Mouse (Mus musculus) ES-E14 (cell line): ENCODE data around the gene Blm. TPM values are rescaled to one million over a fixed set of nuclear protein-coding genes. Genes with fewer than 3 reads are reported as not detected.

Experiments
- DNase-seq: peaks from one replicate; pipeline ENCODE4 v3.0.0-alpha.2; 2013; ENCODE audit warnings: low read depth, low spot score
- H3K27ac ChIP-seq: 2 replicates; pipeline ENCODE4 v1.5.1; 2012; ENCODE audit warnings: low read depth, mild to moderate bottlenecking, low read length, moderate library complexity, mixed read lengths; ENCODE audit not compliant: poor library complexity, insufficient read depth, severe bottlenecking
- H3K36me3 ChIP-seq: 2 replicates; pipeline ENCODE4 v1.6.1; 2012; ENCODE audit warnings: mild to moderate bottlenecking, low read length, moderate library complexity, mixed read lengths; ENCODE audit not compliant: control insufficient read depth, poor library complexity, insufficient read depth, severe bottlenecking
- H3K4me1 ChIP-seq, 2 experiments: fragments of 150-350 bp in 1 of 2; sonication (generic) in 1 of 2; 2 replicates each; pipeline ENCODE4 v1.6.1; 2012; ENCODE audit warnings: low read length in 2 of 2, mild to moderate bottlenecking in 1 of 2, mixed read lengths in 1 of 2; ENCODE audit not compliant: control insufficient read depth in 2 of 2, insufficient read depth in 2 of 2, poor library complexity in 1 of 2
- H3K4me3 ChIP-seq, 2 experiments: fragments of 150-350 bp in 1 of 2; sonication (generic) in 1 of 2; 2 replicates each; pipeline ENCODE4 v1.5.1; 2012; ENCODE audit warnings: low read length in 2 of 2, low read depth in 1 of 2, mild to moderate bottlenecking in 1 of 2, mixed read lengths in 1 of 2; ENCODE audit not compliant: insufficient read depth in 1 of 2, poor library complexity in 1 of 2, severe bottlenecking in 1 of 2
- H3K9ac ChIP-seq: 2 replicates; pipeline ENCODE4 v1.6.1; 2012; ENCODE audit warnings: low read depth, mild to moderate bottlenecking, low read length, mixed read lengths; ENCODE audit not compliant: poor library complexity, insufficient read depth, severe bottlenecking
- H3K9me3 ChIP-seq: fragments of 150-350 bp; sonication (generic); 2 replicates; pipeline ENCODE4 v1.6.1; 2012; ENCODE audit warnings: low read depth, mild to moderate bottlenecking, low read length; ENCODE audit not compliant: control insufficient read depth, insufficient read depth
- CHD2 ChIP-seq: IDR thresholded peaks from 2 replicates; pipeline ENCODE4 v1.6.1; 2014; ENCODE audit warnings: mild to moderate bottlenecking, low read depth, low read length, inconsistent platforms
- HCFC1 ChIP-seq: IDR thresholded peaks from 2 replicates; pipeline ENCODE4 v1.6.1; 2012; ENCODE audit warnings: low read length, inconsistent platforms, borderline replicate concordance; ENCODE audit not compliant: insufficient read depth
- MAFK ChIP-seq: IDR thresholded peaks from 2 replicates; pipeline ENCODE4 v1.6.1; 2014; ENCODE audit warnings: mild to moderate bottlenecking, low read depth, low read length, inconsistent platforms; ENCODE audit not compliant: insufficient read depth
- ZC3H11A ChIP-seq: IDR thresholded peaks from 2 replicates; pipeline ENCODE4 v1.6.1; 2012; ENCODE audit warnings: low read depth, mild to moderate bottlenecking, inconsistent platforms, low read length, borderline replicate concordance
- ZNF384 ChIP-seq: IDR thresholded peaks from 2 replicates; pipeline ENCODE4 v1.6.1; 2012; ENCODE audit warnings: low read depth, low read length, inconsistent platforms
- in situ Hi-C, 2 experiments: fragments of 600-800 bp; cut with MboI; formaldehyde crosslinking; loops; one replicate each; pipeline ENCODE4 v1.15.1; 2025; ENCODE audit warnings: low sequenced_read_pairs in 2 of 2, inconsistent platforms in 1 of 2; ENCODE audit not compliant: unreplicated experiment in 2 of 2
- total RNA-seq: library from RNA; depleted of rRNA; stranded (reverse); fragments of 300-350 nt; gene quantifications from 2 replicates; pipeline ENCODE4 v1.2.3, GENCODE M21; 2012

The Blm gene
- total RNA-seq, 1 experiment = 29.9 TPM

GRCm38 (mm10) chr7:80453997-80454396 lies 80.9 kb downstream of the Blm start:
- H3K4me1 ChIP-seq = no peaks in the 10 kb centered on the region
- in situ Hi-C loops = no loop called here
- no peak overlapping the region for H3K4me3 ChIP-seq
- H3K9me3 ChIP-seq = no peaks in the 10 kb centered on the region
- TF ChIP-seq ZNF384 = no peak
- no peak for TF ChIP-seq MAFK
- TF ChIP-seq CHD2 = no peak
- no peak for TF ChIP-seq ZC3H11A
- no peak for TF ChIP-seq HCFC1
- H3K27ac ChIP-seq = no peak overlapping the region; the same call in 1 of the 2 replicates
- DNase-seq = no peak
- H3K36me3 ChIP-seq = peaks cover 21% of the 10 kb centered on the region
- H3K9ac ChIP-seq = no peak overlapping the region

GRCm38 (mm10) chr7:80453121-80453520 lies 81.8 kb downstream of the Blm start:
- Histone ChIP-seq H3K27ac (no peak overlapping the region), H3K36me3 (peaks cover 18% of the 10 kb centered on the region), H3K4me3 (no peak overlapping the region), H3K4me1 (no peaks in the 10 kb centered on the region), H3K9me3 (no peaks in the 10 kb centered on the region), H3K9ac (no peak overlapping the region)
- TF ChIP-seq MAFK = no peak
- no peak for TF ChIP-seq ZNF384
- TF ChIP-seq ZC3H11A = no peak
- TF ChIP-seq HCFC1 = no peak
- no peak for TF ChIP-seq CHD2
- DNase-seq = no peak
- in situ Hi-C loops = no loop called here

- DNase-seq = no peak
- TF ChIP-seq CHD2 (no peak), MAFK (no peak), ZC3H11A (no peak), HCFC1 (no peak), ZNF384 (no peak)
- H3K36me3 ChIP-seq = peaks cover 17% of the 10 kb centered on the region
- no peak overlapping the region for H3K27ac ChIP-seq
- H3K4me1 ChIP-seq = no peaks in the 10 kb centered on the region
- no peak overlapping the region for H3K9ac ChIP-seq
- in situ Hi-C loops = no loop called here
- H3K9me3 ChIP-seq = no peaks in the 10 kb centered on the region
- H3K4me3 ChIP-seq = no peak overlapping the region
Observed at GRCm38 (mm10) chr7:80452241-80452640, 82.7 kb downstream of the Blm start.

- Histone ChIP-seq H3K27ac (no peak overlapping the region), H3K9ac (no peak overlapping the region), H3K4me3 (no peak overlapping the region), H3K4me1 (no peaks in the 10 kb centered on the region), H3K9me3 (no peaks in the 10 kb centered on the region), H3K36me3 (peaks cover 14% of the 10 kb centered on the region)
- DNase-seq = no peak
- TF ChIP-seq ZNF384 = no peak
- TF ChIP-seq MAFK = no peak
- no peak for TF ChIP-seq ZC3H11A
- in situ Hi-C loops = no loop called here
Observed at GRCm38 (mm10) chr7:80451550-80452232, 83.2 kb downstream of the Blm start.

- Histone ChIP-seq H3K4me3 (no peak overlapping the region), H3K27ac (no peak overlapping the region), H3K4me1 (no peaks in the 10 kb centered on the region), H3K9ac (no peak overlapping the region), H3K9me3 (no peaks in the 10 kb centered on the region), H3K36me3 (peaks cover 5% of the 10 kb centered on the region; the same call in 1 of the 2 replicates)
- TF ChIP-seq ZNF384 = no peak
- TF ChIP-seq CHD2 = no peak
- no peak for TF ChIP-seq MAFK
- no peak for TF ChIP-seq ZC3H11A
- no peak for TF ChIP-seq HCFC1
- DNase-seq = no peak
- in situ Hi-C loops = no loop called here
Observed at GRCm38 (mm10) chr7:80450354-80450753, 84.6 kb downstream of the Blm start.
